Mouse (Mus musculus): ENCODE data around the gene Uts2b.
"Not testable (repeated sequence)": the region's sequence is repeated elsewhere in the genome, so short reads cannot be mapped to it uniquely, and the experiment has no call there.

Gene Uts2b

GRCm38 (mm10) chr16:27375318-27375717 lies 5.3 kb upstream of the Uts2b start:
- no peak for DNase-seq (ENCODE audit: low spot score)

GRCm38 (mm10) chr16:27374139-27374538 lies 4.1 kb upstream of the Uts2b start:
- DNase-seq (ENCODE audit: low spot score), result no peak

GRCm38 (mm10) chr16:27370700-27371099 lies 661 bp upstream of the Uts2b start:
- no peak for DNase-seq (ENCODE audit: low spot score)

GRCm38 (mm10) chr16:27360059-27360458 lies 10.0 kb downstream of the Uts2b start:
- DNase-seq (ENCODE audit: low spot score), result no peak

GRCm38 (mm10) chr16:27354464-27354863 lies 15.6 kb downstream of the Uts2b start:
- no peak for DNase-seq (ENCODE audit: low spot score)

GRCm38 (mm10) chr16:27349878-27350532 lies 20.0 kb downstream of the Uts2b start:
- no peak for DNase-seq (ENCODE audit: low spot score)

- no peak for DNase-seq (ENCODE audit: low spot score)
These were observed 20.8 kb downstream of the Uts2b start for GRCm38 (mm10) chr16:27349235-27349634.

GRCm38 (mm10) chr16:27348359-27348758 lies 21.7 kb downstream of the Uts2b start:
- DNase-seq (ENCODE audit: low spot score), result no peak

GRCm38 (mm10) chr16:27347521-27347920 lies 22.5 kb downstream of the Uts2b start:
- DNase-seq (ENCODE audit: low spot score), result no peak

- no peak for DNase-seq (ENCODE audit: low spot score)
These were observed 43.6 kb downstream of the Uts2b start for GRCm38 (mm10) chr16:27326463-27326862.

- DNase-seq (ENCODE audit: low spot score), result no peak
These were observed 48.0 kb downstream of the Uts2b start for GRCm38 (mm10) chr16:27322047-27322446.

GRCm38 (mm10) chr16:27319099-27319498 lies 50.9 kb downstream of the Uts2b start:
- DNase-seq (ENCODE audit: low spot score), result no peak

GRCm38 (mm10) chr16:27307189-27307588 lies 62.9 kb downstream of the Uts2b start, which contains the start of gene Ostn:
Gene Ostn (plus strand): TSS chr16:27307489.
- DNase-seq (ENCODE audit: low spot score), result not testable (repeated sequence)

All from embryo, embryonic 10 days (tissue).